Mouse (Mus musculus) ES-E14 (cell line): ENCODE measurements around the gene Slc10a7.
"Not testable (repeated sequence)": the region's sequence is repeated elsewhere in the genome, so short reads cannot be mapped to it uniquely, and the experiment has no call there.

Source experiments
- CHD2 ChIP-seq: IDR thresholded peaks from 2 replicates; pipeline ENCODE4 v1.6.1; 2014; ENCODE audit warnings: mild to moderate bottlenecking, low read depth, low read length, inconsistent platforms
- HCFC1 ChIP-seq: IDR thresholded peaks from 2 replicates; pipeline ENCODE4 v1.6.1; 2012; ENCODE audit warnings: low read length, inconsistent platforms, borderline replicate concordance; ENCODE audit not compliant: insufficient read depth
- ZNF384 ChIP-seq: IDR thresholded peaks from 2 replicates; pipeline ENCODE4 v1.6.1; 2012; ENCODE audit warnings: low read depth, low read length, inconsistent platforms

DNA sequence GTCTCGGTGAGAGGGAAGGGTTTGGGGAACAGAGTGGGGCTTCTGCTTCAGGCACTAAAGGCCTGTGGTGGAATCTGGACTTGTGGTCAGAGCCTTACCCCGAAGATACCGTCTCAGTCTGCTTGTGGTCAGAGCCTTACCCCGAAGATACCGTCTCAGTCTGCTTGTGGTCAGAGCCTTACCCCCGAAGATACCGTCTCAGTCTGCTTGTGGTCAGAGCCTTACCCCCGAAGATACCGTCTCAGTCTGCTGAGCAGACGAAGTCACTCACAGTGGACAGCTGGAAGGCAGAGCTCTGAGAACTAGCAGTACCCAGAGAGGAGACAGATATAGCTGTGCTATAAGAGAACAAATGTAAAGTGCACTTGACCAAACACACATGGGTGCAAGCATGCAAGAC is 208.0 kb downstream of the Slc10a7 start:
- TF ChIP-seq ZNF384, HCFC1, CHD2: not testable (repeated sequence)
